Mouse (Mus musculus): ENCODE measurements around the gene Kcna6.

Kcna6 gene

GRCm38 (mm10) chr6:126732645-126733044 is 7.8 kb downstream of the Kcna6 start:
- DNase-seq = no peak

- no peak for DNase-seq
Measured at GRCm38 (mm10) chr6:126728803-126729202, 11.7 kb downstream of the Kcna6 start.

GRCm38 (mm10) chr6:126718423-126719087 is 21.9 kb downstream of the Kcna6 start:
- no peak for DNase-seq

GRCm38 (mm10) chr6:126712531-126712930 is 27.9 kb downstream of the Kcna6 start:
- DNase-seq = no peak

- no peak for DNase-seq
Measured at GRCm38 (mm10) chr6:126705936-126706335, 34.5 kb downstream of the Kcna6 start.

- DNase-seq = no peak
Measured at GRCm38 (mm10) chr6:126704430-126704829, 36.0 kb downstream of the Kcna6 start.

GRCm38 (mm10) chr6:126702116-126702515 is 38.4 kb downstream of the Kcna6 start:
- peak; percentile 46 for DNase-seq

GRCm38 (mm10) chr6:126701196-126701595 is 39.3 kb downstream of the Kcna6 start:
- DNase-seq = no peak

- DNase-seq = no peak
Measured at GRCm38 (mm10) chr6:126699995-126700394, 40.5 kb downstream of the Kcna6 start.

- no peak for DNase-seq
Measured at GRCm38 (mm10) chr6:126687120-126687519, 53.4 kb downstream of the Kcna6 start.

- DNase-seq = no peak
Measured at GRCm38 (mm10) chr6:126685135-126685534, 55.3 kb downstream of the Kcna6 start.

GRCm38 (mm10) chr6:126678961-126679360 is 61.5 kb downstream of the Kcna6 start:
- no peak for DNase-seq

- no peak for DNase-seq
Measured at GRCm38 (mm10) chr6:126667001-126667400, 73.5 kb downstream of the Kcna6 start.

GRCm38 (mm10) chr6:126666091-126666490 is 74.4 kb downstream of the Kcna6 start:
- DNase-seq = no peak

GRCm38 (mm10) chr6:126664569-126664968 is 75.9 kb downstream of the Kcna6 start:
- no peak for DNase-seq
